Comparison of ENCODE assay signal across 8 mouse cellular contexts in the genomic region with DNA sequence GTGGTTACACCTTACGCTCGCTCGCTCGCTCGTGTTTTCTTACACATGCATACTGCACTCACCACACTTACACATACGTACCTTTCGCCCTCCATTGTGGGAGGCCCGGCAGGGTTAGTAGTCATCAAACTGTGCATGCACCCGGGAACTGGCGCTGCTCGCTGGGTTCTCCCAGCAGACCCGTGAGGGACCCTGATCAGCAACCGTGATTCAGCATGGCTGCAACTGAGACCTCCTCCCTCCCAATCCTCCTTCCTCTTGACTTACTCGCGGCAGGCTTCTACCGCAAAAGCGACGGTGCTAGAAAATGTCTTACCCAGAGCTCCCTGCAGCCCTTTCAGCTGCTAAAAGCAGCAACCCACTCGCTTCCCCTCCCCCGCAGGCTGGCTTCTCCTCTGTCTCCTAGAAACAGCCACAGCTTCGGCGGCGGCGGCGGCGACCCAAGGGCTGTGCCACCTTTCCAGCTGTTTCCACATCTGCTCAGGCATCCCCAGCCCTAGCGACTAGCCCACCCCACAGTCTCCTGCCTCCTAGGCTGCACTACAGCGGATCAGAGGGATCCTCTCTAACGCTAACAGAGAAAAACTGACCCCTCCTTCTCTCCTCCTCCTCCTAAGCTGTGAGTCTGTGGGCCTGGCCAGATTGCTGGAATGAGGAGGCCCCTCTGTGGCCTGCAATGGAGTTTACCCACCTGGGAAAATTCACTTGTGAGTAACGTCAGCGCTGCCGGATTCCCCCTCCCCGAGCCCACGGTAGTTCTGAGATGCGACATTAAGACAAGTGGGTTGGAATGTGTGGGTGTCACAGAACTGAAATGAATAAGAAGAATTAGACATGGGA. TPM values are rescaled to one million over a fixed set of nuclear protein-coding genes. Genes with fewer than 3 reads are reported as not detected.
A peak's percentile ranks its signal among the peaks of the same experiment; 100 is the strongest.
DNase-seq lines count a peak whose midpoint lies in the region; ATAC-seq lines count a peak whose summit lies in the region.

A gene (minus strand): TSS at position 532 of the 840 bp plus-strand sequence.

- peak within 1 kb of the TSS; percentile 63 for H3K4me3 ChIP-seq in intestine, embryonic 16.5 days (ENCODE audit: low read length)

- whole genome bisulfite sequencing in intestine, embryonic 16.5 days: 1% methylated on average over 35 of the region's 35 CpGs

- peak within 1 kb of the TSS; percentile 79 for H3K9ac ChIP-seq in intestine, embryonic 16.5 days (ENCODE audit: low read depth, low read length)

- H3K27me3 ChIP-seq in intestine, embryonic 16.5 days (replicated peaks; ENCODE audit: control insufficient read depth, insufficient read depth, low read length): no peaks in the 10 kb centered on the region

- H3K4me1 ChIP-seq in intestine, embryonic 16.5 days (ENCODE audit: control insufficient read depth, insufficient read depth, low read length): peaks cover 9% of the 10 kb centered on the region

- H3K27ac ChIP-seq in intestine, embryonic 16.5 days (ENCODE audit: low read length): peak within 1 kb of the TSS; percentile 59

- H3K4me2 ChIP-seq in intestine, embryonic 16.5 days (ENCODE audit: low read depth, low read length): peak within 1 kb of the TSS; percentile 91

- peak; percentile 45 to 66 for DNase-seq in cerebellum, postnatal 4 days (ENCODE audit: low spot score in 2 of 2)
- peak; percentile 66 for DNase-seq in gastrocnemius, postnatal 14 days
- peak; percentile 71 for DNase-seq in left cerebral cortex, postnatal 4 days
- DNase-seq in mesoderm, embryonic 11.5 days (ENCODE audit: low read depth, low spot score): peak; percentile 63
- DNase-seq in right cerebral cortex, postnatal 25 days: peak; percentile 80
- no peak for DNase-seq in adipocyte (ENCODE audit: low spot score)

- intact Hi-C loops in gastrocnemius, postnatal 14 days (cut with DNase I; ENCODE audit: low total_unique reads): loop anchor here (5.0 kb wide), 2 partner anchors 81 to 101 kb away; no protein-coding TSS in a partner anchor
- intact Hi-C loops in left cerebral cortex, postnatal 4 days (cut with DNase I): no loop called here

- H3K36me3 ChIP-seq in intestine, embryonic 16.5 days (ENCODE audit: control insufficient read depth, insufficient read depth, low read length): no peaks in the 10 kb centered on the region

- no peaks in the 10 kb centered on the region for H3K9me3 ChIP-seq in intestine, embryonic 16.5 days (ENCODE audit: control insufficient read depth, low read length)

- peak; percentile 81 for ATAC-seq in activated CD4-positive, CD25-positive, alpha-beta regulatory T cell, adult 4 months
- ATAC-seq in intestine, embryonic 16.5 days: peak; percentile 63

RNA-seq across cellular contexts. Expression of the gene that starts here (rescaled TPM):
- 1 to 10 TPM; 7.0 to 9.8 TPM for polyA plus RNA-seq in activated CD4-positive, CD25-positive, alpha-beta regulatory T cell, adult 4 months (2017; shearing (Covaris generic))
- 1 to 10 TPM; 1.0 to 1.2 TPM for total RNA-seq in gastrocnemius, postnatal 14 days (2021)
- 1.9 and 2.4 TPM in 2 replicates for polyA plus RNA-seq in intestine, embryonic 16.5 days (2015; fragmentation: Nextera tagmentation; extraction: Ambion mirVana)
- 10 to 100 TPM; 19.4 to 19.8 TPM for total RNA-seq in left cerebral cortex, postnatal 4 days (2021)

Comparison
In these comparisons a context has a peak if more than half of its experiments do, and no peak if none do; other contexts are left out.
1. RNA of the gene that starts here (total RNA-seq): 19.4 to 19.8 TPM in left cerebral cortex, postnatal 4 days; 1.0 to 1.2 TPM in gastrocnemius, postnatal 14 days; every median in the first group is over 4 times any median in the second.